Mouse (Mus musculus): ENCODE measurements around the gene Ift22.

Ift22 gene

GRCm38 (mm10) chr5:136907991-136908857 lies at the start of gene Ift22:
TSS of gene Ift22 (plus strand) at chr5:136908150.
- peak; percentile 89 for DNase-seq (ENCODE audit: low spot score)

GRCm38 (mm10) chr5:136861191-136861940 lies 46.6 kb upstream of the Ift22 start:
- no peak for DNase-seq (ENCODE audit: low spot score)

GRCm38 (mm10) chr5:136862806-136863205 lies 45.1 kb upstream of the Ift22 start:
- DNase-seq (ENCODE audit: low spot score) = no peak

- no peak for DNase-seq (ENCODE audit: low spot score)
These were observed 44.7 kb upstream of the Ift22 start for GRCm38 (mm10) chr5:136863276-136863675.

GRCm38 (mm10) chr5:136863961-136864674 lies 43.8 kb upstream of the Ift22 start:
- peak; percentile 38 for DNase-seq (ENCODE audit: low spot score)

- no peak for DNase-seq (ENCODE audit: low spot score)
These were observed 40.2 kb upstream of the Ift22 start for GRCm38 (mm10) chr5:136867706-136868105.

GRCm38 (mm10) chr5:136869451-136870114 lies 38.4 kb upstream of the Ift22 start:
- no peak for DNase-seq (ENCODE audit: low spot score)

- DNase-seq (ENCODE audit: low spot score) = no peak
These were observed 35.5 kb upstream of the Ift22 start for GRCm38 (mm10) chr5:136872417-136872816.

GRCm38 (mm10) chr5:136874271-136874670 lies 33.7 kb upstream of the Ift22 start:
- DNase-seq (ENCODE audit: low spot score) = no peak

- no peak for DNase-seq (ENCODE audit: low spot score)
These were observed 27.8 kb upstream of the Ift22 start for GRCm38 (mm10) chr5:136880101-136880500.

- peak; percentile 79 for DNase-seq (ENCODE audit: low spot score)
These were observed 26.5 kb upstream of the Ift22 start for GRCm38 (mm10) chr5:136881380-136882009.

- no peak for DNase-seq (ENCODE audit: low spot score)
These were observed 25.7 kb upstream of the Ift22 start for GRCm38 (mm10) chr5:136882055-136882787.

- DNase-seq (ENCODE audit: low spot score) = peak; percentile 24
These were observed 25.0 kb upstream of the Ift22 start, which contains the start of gene Col26a1 for GRCm38 (mm10) chr5:136882788-136883439. TSS of gene Col26a1 (minus strand) at chr5:136883209.

- no peak for DNase-seq (ENCODE audit: low spot score)
These were observed 21.0 kb upstream of the Ift22 start for GRCm38 (mm10) chr5:136886957-136887356.

GRCm38 (mm10) chr5:136888539-136889355 lies 19.2 kb upstream of the Ift22 start:
- no peak for DNase-seq (ENCODE audit: low spot score)

- DNase-seq (ENCODE audit: low spot score) = no peak
These were observed 13.0 kb upstream of the Ift22 start for GRCm38 (mm10) chr5:136894840-136895528.

- no peak for DNase-seq (ENCODE audit: low spot score)
These were observed 12.4 kb upstream of the Ift22 start for GRCm38 (mm10) chr5:136895529-136895963.

- no peak for DNase-seq (ENCODE audit: low spot score)
These were observed 3.3 kb upstream of the Ift22 start for GRCm38 (mm10) chr5:136904621-136905020.
